Mouse (Mus musculus) granulocyte monocyte progenitor cell, adult 5-6 weeks (primary cell): ENCODE measurements at regions not wholly inside any gene's neighbourhood (a gene's known extent, or its start where the extent isn't known, plus 50 kb on each side); places are given as distances from the start of the nearest gene placed in this dataset.

Experiments used
- ATAC-seq: replicated peaks from 2 replicates; pipeline ENCODE4 v1.8.0; 2016; ENCODE audit warnings: mild to moderate bottlenecking, moderate TSS enrichment, inconsistent platforms; ENCODE audit not compliant: poor library complexity, severe bottlenecking

DNA sequence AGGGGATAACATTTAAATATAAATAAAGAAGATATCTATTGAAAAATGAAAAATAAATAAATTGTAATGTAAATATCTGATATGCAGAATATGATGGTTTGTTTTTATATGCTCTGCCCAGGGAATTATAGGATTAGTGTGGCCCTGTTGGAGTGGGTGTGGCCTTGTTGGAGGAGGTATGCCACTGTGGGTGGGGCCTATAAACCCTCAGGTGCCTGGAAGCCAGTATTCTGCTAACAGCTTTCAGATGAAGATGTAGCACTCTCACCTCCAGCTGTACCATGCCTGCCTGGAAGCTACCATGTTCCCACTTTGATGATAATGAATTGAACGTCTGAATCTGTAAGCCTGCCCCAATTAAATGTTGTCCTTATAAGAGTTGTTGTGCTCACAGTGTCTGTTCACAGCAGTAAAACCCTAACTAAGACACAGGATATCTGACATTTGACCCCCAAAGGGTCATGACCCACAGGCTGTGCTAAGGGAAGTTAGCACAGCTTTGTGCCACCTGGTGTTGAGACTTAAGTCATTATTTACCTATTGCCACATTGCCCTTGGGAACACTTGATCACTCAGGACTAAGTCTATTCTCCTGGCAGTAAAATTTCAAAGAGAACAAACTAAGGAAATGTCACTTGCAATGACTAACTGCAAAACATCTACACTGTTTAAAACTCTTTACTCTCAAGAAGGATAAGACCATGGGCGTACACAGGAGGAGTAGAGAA is 270.4 kb downstream of the Plk2 start:
- ATAC-seq: no peak

DNA sequence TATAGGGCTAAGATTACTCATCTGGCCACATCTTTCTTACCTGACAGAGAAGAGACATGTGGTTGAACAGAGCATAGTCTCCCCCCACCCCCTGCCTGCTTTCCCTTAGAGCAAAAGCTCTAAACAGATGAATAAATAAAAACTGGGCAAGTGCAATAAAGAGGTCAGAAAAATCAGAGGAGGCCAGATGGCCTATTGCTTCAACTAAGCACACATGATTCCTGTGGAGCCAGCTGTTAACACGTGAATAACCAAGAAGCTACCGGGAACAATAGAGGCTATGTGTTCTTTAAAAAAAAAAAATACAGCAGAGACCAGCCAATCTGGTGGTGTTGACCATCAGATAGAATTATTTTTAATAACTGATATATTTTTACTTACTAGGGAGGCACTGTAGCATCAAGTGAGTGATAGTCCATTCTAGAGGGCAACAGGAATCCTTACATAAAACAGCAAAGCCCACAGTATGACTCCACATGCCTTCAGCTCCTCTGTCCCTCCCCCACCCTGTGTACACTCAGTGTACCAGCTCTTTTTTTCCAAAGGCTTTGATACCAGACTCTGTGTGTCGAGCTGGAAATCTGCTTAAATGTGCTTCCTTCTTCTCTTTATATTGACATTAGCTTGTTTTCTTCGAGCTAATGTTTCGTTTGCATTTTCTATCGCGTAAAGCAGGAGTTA is 272.6 kb downstream of the Plk2 start:
- ATAC-seq: no peak

DNA sequence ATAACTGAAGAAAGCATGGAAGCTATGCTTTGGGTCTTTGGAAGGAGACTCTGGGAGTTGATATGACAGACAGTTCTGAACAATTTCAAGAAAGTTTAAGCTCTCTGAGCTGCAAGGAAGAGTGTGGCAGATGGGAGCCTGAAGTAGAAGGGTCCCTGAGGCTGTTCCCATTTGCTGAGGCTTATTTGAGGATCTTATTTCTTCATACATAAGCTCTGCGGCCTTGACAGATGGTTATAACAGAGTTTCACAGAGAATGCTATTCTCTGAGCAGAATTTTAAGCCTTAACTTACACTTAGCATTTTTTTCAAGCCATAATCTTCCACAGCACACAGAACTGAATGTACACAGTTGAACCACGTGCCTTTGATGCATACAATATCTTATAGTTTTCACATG is 278.7 kb downstream of the Plk2 start:
- ATAC-seq: no peak

DNA sequence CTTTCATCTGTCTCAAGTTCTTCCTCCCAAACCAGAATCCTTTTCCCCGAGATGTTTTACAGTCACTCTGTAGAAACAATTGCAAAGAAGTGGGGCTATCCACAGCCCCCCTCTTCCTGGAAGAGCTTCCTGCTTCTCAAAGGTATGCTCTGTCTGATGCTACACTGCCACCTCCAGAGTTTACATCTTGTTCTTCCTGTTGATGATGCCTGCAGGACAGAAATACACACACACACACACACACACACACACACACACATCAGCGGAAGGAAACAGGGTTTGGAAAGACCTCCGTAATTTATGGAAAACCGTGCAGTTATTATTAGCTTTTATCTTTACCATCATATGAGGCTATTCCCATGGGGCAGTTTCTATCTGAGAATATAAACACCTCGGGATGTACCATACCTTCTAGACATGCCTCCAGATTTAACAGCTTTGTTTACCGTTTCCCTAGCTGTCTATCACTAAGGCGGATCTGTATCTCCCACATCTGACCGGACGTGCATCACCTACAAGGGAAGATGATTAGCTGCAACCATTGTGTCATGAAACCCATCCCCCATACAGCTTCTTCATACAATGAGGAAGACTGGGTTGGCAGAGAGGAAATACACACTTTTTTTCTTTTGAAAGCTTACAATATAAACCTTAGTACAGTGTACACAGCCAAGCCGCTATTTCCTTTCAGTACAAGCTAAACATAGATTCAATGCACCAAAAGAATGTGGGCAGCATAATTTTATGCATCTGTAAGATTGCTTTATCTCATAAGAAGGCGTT is 288.6 kb downstream of the Plk2 start:
- ATAC-seq: no peak

DNA sequence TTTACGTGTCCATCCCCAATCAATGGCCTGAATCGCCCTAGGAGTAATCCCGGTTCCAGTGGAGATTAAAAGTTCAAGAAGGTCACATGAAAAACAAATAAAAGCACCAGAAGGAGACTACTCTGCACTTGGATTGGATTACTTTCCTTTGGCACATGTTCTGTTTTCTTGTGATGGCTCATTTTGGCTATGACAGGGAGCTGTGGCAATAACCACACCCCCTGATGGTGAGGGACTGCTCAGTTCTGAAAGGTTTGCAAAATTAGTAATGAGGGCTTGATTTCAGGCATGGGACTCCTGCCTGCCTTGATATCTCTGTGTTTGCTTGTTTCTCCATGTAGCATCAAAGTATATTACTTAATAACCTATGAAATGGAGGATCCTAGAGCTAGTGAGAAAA is 293.9 kb downstream of the Plk2 start:
- no peak for ATAC-seq

DNA sequence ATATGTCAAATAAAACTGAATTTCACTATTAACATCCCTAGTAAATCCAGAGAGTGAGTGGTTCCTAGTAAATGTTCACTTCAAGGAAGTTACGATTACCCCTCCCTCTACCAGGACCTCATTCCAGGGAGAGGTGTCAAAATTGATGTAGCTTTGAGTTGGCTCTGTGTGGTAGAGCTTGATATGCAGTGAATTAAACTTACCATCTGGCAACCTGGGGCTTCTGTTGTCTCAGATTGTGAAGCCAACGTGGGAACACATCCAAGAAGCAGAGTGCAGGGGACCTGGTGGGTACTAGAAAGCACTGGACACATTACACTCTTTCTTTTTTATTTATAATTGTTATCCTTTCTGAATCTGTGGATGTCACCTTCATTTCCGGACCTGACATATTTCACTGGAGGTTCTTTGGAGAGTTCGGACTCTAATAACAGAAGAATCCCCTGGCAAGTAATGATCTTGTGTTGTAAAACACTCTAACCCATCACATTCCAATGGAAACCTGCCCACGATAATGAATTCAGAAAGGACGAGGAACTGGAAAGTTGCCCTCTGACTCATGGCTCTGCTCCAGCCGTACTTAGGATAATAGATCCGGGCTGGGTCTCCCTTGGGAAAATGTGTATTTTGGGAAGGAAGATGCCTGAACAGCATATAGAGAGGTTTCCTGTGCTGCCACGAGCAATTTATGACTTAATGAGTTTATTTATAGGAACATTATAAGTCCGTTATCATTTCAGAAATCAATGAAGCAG is 295.8 kb downstream of the Plk2 start:
- ATAC-seq: no peak

DNA sequence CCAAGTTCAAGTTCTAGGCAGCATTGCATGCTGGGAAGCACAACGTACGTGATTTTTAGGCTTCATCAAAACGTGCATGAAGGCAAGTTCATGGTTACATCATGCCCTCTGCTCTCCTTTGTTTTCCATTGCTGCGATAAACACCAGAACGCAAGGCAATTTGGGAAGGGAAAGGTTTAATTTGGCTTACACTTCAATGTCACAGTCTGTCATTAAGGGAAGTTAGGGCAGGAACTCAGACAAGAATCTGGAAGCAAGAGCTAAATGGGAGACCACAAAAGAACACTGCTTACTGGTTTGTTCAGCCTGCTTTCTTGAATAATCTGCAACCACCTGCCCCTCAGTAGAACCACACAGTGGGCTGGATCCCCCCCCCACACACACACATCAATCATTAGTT is 297.9 kb downstream of the Plk2 start:
- ATAC-seq: no peak

DNA sequence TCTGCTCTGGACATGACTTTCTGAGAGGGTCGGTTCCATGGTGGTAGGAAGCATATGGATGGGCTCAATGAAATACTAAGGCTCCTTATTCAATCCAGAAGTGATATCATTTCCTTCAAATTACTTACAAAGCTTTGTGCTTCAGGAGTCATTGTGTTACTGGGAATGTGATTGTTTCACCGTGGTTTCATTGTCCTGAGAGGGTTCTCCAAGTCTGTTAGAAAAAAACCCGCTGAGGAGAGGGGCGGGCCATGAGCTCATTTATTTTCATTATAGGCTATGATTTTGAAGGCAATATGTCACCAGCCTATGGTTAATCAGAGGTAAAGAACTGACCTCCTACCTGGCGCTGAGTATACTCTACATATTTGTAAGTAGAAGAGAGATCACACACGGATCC is 300.0 kb downstream of the Plk2 start:
- ATAC-seq: no peak

DNA sequence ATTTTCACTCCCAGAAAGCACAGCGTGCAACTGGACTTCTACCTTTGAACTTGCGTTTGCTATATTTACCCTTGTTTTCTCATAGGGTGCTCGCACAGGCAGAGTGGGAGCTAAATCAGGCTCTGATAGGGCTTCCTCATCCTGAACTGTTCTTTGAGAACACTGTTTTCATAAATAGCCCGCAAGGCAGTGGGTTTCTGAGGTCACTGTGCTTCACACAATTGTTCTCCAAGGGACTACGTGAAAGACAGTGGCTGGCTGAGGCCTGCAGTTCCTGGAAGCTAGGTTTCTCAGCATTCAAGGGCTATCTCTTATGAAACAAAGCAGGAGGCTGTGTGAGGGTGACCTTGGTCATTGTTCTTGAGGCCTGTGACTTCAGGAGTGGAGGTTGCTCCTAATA is 301.7 kb downstream of the Plk2 start:
- no peak for ATAC-seq

DNA sequence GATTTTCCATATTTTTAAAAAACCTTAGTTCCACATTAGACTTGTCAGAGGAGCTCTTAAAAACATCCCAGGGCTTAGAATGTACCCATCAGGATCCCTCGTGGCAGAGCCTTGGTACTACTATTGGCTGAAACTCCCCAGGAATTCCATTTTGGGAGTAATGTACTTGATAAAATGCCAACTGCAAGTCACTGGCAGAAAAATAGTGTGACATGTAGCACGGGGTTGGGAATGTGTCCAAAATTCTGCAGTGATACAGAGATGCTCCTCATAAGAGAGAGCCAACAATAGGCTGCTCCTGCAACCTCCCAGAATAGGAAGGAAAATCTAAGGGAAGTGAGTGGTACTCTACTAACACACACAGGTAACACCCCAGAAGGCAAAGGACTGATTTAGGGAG is 309.4 kb downstream of the Plk2 start:
- no peak for ATAC-seq

DNA sequence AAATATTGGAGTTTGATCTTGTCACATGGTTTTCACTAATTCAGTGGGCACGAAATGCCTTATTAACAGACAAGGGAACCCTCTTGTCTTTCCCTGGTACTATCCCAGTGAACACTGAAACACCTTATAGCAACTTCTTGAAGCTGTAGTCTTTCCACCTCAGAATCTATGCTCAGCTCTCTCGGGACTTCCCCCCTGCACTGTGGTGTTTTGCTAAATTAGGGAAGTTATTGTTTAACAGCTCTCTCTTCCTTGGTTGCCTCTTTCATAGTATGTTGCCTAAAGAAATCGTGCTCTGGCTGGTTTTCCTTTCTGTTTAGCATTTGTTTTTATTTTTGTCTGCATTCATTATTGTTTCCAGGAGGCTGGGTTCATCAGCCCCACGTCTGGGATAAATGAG is 316.0 kb downstream of the Plk2 start:
- ATAC-seq: no peak; the same call in 1 of the 2 replicates

DNA sequence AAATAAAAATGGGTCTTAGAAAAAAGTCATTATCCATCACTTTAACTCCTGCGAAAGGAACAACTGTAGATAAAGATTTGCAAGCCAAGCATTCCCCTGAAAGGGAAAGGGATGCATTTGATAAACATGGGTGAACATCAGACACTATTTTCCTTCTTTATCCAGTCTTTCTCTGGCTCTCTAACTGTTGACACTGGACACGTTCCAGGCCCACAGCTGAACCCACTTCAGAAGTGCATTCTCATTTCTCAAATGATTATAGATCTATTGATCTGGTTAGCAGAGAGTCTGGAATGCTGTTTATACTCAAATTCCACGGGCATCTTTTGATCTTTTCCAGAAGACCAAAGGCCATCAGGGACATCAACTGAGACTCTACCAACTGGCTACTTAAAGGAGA is 317.7 kb downstream of the Plk2 start:
- ATAC-seq: no peak

DNA sequence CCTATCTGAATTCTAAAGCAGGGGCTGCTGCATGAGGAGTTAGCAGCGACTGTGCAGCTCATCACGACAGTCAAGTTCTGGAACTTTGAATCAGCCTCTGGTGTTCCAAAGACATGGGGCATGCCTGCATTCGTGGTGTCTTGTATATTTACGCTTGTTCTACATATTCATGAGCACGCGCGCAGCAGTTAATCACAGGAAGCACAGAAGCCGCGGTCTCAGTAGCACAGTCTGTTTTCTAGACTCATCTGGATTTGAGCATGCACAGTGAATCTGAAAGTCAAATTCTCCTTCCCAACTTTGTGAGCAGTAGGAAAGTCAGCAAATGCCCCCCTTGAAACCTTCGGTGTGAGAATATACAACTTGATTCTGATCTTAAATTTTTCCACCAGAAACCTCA is 327.3 kb downstream of the Plk2 start:
- ATAC-seq: no peak

DNA sequence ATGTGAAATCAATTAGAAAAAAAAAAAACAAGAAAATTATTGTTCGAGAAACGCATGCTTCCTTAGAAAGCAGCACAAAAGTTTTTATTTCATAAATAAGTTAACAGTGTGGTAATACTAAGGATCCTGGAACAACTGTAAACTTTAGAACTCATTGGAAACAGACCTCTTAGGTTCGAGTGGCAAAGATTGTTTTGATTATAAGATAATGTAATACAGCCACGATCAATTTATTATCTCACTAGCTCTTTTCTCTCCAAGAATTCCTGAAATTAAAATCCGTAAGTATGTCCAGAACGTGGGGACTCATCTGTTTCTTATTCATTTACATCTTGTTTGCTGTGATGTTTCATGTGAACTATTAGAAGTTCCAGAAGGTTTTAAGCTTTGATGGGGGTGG is 327.9 kb downstream of the Plk2 start:
- no peak for ATAC-seq

DNA sequence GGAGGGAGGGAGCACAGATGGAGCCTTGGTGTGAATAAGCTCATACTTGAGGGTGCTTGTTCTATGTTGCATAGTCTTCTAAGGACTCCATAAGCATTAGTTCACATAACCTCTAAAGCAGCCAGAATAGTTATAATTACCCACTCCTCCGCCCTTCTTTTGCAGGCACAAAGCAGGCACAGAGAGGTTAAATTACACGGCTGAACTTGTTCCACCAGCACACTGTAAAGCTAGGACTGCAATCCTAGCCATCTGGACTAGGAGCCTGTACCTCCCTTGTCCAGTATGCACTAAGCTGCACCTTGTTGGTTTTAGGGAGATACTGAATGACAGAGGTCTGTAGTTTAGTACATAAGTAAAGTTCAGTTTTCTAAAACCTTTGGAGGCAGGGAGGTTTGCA is 330.0 kb downstream of the Plk2 start:
- ATAC-seq: no peak

DNA sequence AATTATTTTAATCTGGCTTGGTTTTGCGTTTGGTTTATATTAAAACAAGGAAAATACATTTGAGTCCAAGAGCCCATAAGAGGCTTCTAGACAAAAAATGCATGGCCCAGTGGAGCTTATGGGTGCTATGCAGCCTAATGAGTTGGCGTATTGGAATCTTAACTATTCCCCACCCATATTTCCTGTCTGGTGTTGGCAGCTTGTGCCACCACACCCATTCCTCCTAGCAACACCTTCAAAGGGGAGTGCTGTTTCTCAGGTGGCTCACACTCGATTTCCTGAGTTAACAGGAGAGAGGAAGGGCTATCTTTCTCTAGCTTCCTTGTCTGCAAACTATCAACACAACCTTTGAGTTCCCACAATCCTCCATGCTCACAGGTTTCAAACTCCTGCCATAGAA is 331.0 kb downstream of the Plk2 start:
- no peak for ATAC-seq

DNA sequence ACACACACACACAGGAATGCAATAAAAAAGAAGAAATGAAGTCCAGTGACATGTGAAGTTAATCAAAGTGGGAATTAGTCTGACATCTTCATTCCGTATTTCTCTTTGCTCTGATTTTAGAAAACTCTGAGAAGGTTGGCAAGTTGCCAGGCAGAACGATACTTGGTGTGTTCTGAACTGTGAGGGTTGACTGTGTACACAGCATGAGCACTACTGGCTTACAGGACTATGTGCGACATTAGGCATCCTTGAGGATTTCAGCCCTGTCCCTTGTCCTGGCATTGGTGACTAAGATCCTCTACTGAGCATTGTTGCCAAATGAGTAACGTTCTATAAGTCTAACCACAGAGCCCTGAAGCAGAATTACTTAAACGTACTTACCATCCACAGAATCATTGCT is 340.7 kb downstream of the Plk2 start:
- no peak for ATAC-seq

DNA sequence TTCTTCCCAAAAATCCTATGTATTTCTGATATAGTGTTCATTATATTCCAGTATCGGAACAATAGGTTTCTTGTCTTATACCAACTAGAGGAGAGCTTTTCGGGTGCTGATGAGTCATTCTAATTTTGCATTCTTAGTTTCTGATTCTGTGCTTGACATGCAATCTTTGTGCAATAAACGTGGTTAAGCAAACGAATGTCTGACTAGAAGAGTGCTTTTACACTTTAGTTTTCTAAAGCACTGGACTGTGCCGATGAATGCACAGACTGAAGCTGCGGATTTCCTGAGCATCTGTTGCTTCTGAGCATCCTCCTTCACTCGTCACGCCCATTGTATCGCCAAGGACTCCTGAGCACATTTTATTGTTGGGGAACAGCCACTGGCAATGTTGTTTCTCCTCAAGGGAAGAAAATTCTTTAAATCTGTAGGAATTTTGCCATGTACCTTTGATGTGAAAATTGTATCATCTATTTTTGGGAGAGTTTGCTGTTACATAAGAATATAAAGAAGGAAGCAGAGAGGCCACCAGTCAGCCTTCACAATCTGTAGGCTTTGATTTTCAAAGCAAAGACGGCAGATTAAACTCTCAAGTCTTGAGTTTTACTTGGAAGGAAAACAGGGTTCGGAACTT is 346.8 kb downstream of the Plk2 start:
- no peak for ATAC-seq

DNA sequence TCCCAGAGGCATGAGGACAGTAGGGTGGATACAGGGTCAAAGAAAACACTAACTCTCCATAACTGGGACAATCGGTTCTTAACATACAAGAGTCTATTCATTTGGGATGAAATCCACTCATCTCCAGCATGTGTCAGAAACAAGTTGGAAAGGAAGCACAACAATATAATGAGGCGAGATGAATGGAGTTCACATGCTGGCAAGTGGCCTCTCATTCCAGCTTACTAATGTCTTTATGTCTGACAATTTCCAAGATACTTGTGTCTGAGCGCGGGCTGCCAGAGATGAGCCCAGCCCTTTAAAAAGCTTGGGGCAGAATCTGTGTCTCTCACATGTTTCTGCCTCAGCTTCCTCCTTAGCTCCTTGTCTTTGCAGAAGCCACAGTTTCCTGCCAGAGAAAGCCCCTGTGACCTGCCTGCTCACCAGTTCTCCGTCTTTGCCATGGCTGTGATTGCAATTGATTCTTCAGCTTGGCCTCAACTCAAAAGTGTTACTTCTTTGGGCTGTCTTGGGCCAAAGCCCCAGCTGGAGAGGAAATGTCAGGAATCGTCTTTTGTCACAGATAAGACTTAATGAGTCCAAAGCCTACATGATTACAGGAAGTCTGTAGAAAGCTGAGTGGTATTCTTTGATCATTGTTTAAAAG is 352.5 kb downstream of the Plk2 start:
- peak; percentile 30; the same call in 1 of the 2 replicates for ATAC-seq

DNA sequence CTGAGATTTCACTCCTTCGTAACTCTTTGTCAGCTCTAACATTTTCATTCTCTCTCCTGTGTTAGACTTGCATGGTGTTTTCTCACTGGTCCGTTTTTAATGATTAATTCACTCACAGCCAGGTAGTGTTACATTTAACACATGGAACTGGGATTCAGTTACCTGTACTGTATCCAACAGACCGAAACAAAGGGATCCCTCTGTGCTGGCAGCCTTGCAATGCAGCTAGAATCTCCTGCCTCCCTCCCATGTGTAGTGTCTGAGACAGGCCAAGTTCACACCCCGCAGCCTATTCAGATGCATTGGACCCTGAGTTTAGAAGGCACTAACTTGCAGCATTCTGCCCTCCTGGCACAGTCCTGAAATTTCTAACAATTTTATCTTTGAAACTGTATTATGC is 357.9 kb downstream of the Plk2 start:
- ATAC-seq: no peak
